Mouse (Mus musculus) forebrain, embryonic 10.5 days (tissue): ENCODE results near the gene Hikeshi. TPM values are rescaled to one million over a fixed set of nuclear protein-coding genes. Genes with fewer than 3 reads are reported as not detected.

Source experiments
- DNase-seq: peaks from one replicate; pipeline ENCODE4 v3.0.0-alpha.2; 2017; ENCODE audit warnings: low spot score; ENCODE audit errors: extremely low spot score
- H3K27ac ChIP-seq: fragments of 300-500 bp; sonication (generic); 2 replicates; pipeline ENCODE4 v1.5.1; 2016; ENCODE audit warnings: mild to moderate bottlenecking
- H3K27me3 ChIP-seq: fragments of 300-500 bp; sonication (generic); 2 replicates; pipeline ENCODE4 v1.6.1; 2016; ENCODE audit warnings: mild to moderate bottlenecking; ENCODE audit not compliant: poor library complexity, severe bottlenecking
- H3K36me3 ChIP-seq: fragments of 300-500 bp; sonication (generic); replicated peaks from 2 replicates; pipeline ENCODE4 v1.6.1; 2016; ENCODE audit warnings: mild to moderate bottlenecking, moderate library complexity
- H3K4me1 ChIP-seq: fragments of 300-500 bp; sonication (generic); 2 replicates; pipeline ENCODE4 v1.6.1; 2016
- H3K4me3 ChIP-seq: fragments of 300-500 bp; sonication (generic); 2 replicates; pipeline ENCODE4 v1.5.1; 2016; ENCODE audit warnings: mild to moderate bottlenecking, moderate library complexity
- H3K9me3 ChIP-seq: fragments of 300-500 bp; sonication (generic); 2 replicates; pipeline ENCODE4 v1.6.1; 2016; ENCODE audit warnings: mild to moderate bottlenecking, moderate library complexity
- WGBS: fragments of 180-500 bp; shearing (Covaris S2); methylation state at CpG from one replicate; pipeline ENCODE4 v1.1.7; 2016; 5-methylcytosine and 5-hydroxymethylcytosine counted together
- polyA plus RNA-seq: library from polyadenylated mRNA; unstranded; fragments of >200 nt; fragmentation: Nextera tagmentation; extraction: Ambion mirVana; gene quantifications from 2 replicates; pipeline ENCODE4 v1.2.1, GENCODE M21; 2016

Gene Hikeshi
- polyA plus RNA-seq, 1 experiment from 2014 or later = 151 TPM

GRCm38 (mm10) chr7:89957300-89957699, 16.3 kb upstream of the Hikeshi start:
- Histone ChIP-seq H3K27ac (no peak overlapping the region), H3K9me3 (no peaks in the 10 kb centered on the region), H3K36me3 (peaks cover 89% of the 10 kb centered on the region), H3K4me1 (no peaks in the 10 kb centered on the region), H3K27me3 (no peaks in the 10 kb centered on the region), H3K4me3 (no peak overlapping the region)
- WGBS = 46% methylated on average over 5 of the region's 5 CpGs
- DNase-seq = no peak

DNA sequence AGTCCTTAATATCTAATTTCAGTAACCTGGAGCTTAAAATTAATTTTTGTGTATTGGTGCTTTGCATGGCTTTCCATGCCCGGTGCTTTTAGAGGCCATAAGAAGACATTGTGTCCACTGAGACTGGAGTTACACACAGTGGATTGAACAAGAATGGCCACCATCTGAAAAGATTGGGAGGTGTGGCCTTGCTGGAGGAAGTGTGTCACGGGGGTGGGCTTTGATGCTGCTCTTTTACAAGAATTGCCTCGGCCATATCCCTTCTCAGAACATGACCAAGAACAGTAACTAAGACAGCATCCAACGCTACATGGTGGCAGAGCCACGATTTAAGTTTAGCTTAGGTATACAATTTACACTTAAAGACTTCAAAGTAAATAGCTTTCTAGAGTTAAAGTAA, 13.3 kb upstream of the Hikeshi start:
- Histone ChIP-seq H3K4me1 (no peaks in the 10 kb centered on the region), H3K27ac (no peak overlapping the region), H3K27me3 (no peaks in the 10 kb centered on the region), H3K4me3 (no peak overlapping the region), H3K9me3 (no peaks in the 10 kb centered on the region), H3K36me3 (peaks cover 60% of the 10 kb centered on the region)
- 94% methylated on average over 5 of the region's 5 CpGs for WGBS
- no peak for DNase-seq

DNA sequence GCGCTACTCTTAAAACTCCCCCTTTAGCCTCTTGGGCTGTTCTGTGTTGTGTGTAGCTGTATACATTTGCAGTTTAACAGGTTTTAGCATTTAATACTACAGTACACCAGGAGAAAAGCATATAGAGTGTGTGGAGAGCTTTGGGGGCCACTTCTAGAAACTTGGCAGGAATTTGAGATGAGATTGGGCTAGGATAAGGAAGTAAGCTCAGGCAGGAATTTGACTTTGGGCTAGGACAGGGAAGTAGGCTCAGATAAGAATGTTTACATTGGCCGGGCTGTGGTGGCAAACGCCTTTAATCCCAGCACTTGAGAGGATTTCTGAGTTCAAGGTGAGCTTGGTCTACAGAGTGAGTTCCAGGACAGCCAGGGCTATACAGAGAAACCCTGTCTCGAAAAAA, 8.4 kb upstream of the Hikeshi start:
- no peaks in the 10 kb centered on the region for H3K4me1 ChIP-seq
- no peak overlapping the region for H3K27ac ChIP-seq
- H3K27me3 ChIP-seq = no peaks in the 10 kb centered on the region
- WGBS = 87% methylated on average over 4 of the region's 4 CpGs
- peaks cover 13% of the 10 kb centered on the region for H3K36me3 ChIP-seq
- no peak overlapping the region for H3K4me3 ChIP-seq
- H3K9me3 ChIP-seq = no peaks in the 10 kb centered on the region
- DNase-seq = no peak

- WGBS = 93% methylated on average over 7 of the region's 7 CpGs
- 0 out of 2 replicates have a peak, but pooled peaks cover under 1% of the 10 kb centered on the region for H3K36me3 ChIP-seq
These were observed 7.0 kb upstream of the Hikeshi start for GRCm38 (mm10) chr7:89948026-89948425.

DNA sequence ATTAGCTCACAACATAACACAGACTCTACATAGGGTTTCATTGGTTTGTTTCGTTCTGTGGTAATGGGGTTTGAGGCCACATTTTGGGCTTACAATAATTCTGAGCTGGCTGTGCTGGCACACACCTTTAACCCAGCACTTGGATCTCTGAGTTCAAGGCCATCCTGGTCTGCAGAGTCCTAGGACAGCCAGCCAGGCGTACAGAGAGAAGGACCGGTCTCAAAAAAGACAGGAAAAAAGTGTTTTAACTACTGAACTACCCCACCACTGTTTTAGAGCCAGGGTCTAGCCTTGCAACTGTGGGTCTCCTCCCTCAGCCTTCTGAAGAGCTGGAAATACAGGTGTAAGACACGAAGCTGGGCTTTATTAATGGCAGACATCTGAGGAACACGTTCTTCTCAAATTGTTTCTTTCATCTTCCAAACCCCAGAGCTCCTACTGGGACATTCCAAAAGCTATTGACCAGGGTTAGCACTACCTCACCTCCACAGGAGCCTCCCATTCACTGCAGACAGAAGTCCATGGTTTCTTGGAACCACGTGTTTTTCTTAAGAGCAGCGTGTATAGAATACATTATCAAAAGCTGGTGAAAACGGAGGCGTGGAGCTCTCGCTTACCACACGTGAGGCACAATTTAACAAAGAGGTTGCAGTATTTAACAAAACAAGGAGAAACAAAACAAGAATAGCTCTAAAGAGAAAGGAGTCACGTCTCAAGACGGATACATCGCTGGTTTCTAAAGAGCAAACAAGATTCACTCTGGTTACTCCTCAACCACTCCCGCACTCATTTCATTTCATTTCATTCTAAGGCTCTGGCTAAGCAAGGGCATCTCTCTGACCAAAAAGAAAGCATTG, 1.3 kb downstream of the Hikeshi start:
- Histone ChIP-seq H3K4me1 (peaks cover 11% of the 10 kb centered on the region), H3K9me3 (no peaks in the 10 kb centered on the region), H3K27me3 (no peaks in the 10 kb centered on the region), H3K4me3 (peak overlapping the region; percentile 86), H3K27ac (peak overlapping the region; percentile 93), H3K36me3 (peaks cover 6% of the 10 kb centered on the region)
- WGBS = 60% methylated on average over 15 of the region's 15 CpGs
- DNase-seq = no peak

More at GRCm38 (mm10) chr7:89948026-89948425, 7.0 kb upstream of the Hikeshi start:
- H3K27ac ChIP-seq = no peak overlapping the region
- H3K4me3 ChIP-seq = no peak overlapping the region
- DNase-seq = no peak
- H3K4me1 ChIP-seq = no peaks in the 10 kb centered on the region
- no peaks in the 10 kb centered on the region for H3K27me3 ChIP-seq
- no peaks in the 10 kb centered on the region for H3K9me3 ChIP-seq

DNA sequence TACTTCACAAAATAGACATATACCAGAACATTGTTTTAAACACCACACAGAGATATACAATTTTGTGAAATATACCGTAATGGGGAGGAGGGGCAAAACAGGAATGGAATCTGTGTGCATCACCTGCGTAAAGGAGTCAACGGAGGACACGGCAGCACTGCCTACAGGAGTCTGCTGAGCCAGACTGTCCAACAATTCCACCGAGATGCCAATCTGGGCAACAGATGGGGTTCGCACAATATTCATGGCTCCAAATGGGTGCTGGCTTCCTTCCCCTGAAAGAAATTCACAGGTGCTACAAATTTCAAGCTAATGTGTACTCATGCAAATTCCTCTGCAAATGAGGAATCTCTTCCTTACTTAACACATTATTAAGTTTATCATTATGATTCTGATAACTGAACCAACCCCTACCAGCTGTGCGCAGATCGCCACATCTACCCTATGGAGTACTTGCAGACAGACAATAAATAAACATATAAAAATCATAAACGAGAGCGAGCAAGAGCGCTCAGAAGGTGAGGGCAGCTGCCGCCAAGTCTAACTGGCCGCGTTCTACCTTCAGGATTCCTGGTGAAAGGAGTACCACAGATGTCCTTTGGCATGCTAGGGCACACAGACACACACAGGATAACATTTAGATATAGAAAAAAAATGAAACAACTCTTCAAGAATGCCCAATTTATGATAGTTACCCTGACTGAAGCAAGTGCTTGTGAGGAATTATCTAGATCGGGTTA, 17.4 kb downstream of the Hikeshi start:
- Histone ChIP-seq H3K27me3 (no peaks in the 10 kb centered on the region), H3K4me1 (no peaks in the 10 kb centered on the region), H3K36me3 (peaks cover 58% of the 10 kb centered on the region), H3K27ac (no peak overlapping the region), H3K4me3 (no peak overlapping the region), H3K9me3 (no peaks in the 10 kb centered on the region)
- 97% methylated on average over 15 of the region's 15 CpGs for WGBS
- no peak for DNase-seq

- Histone ChIP-seq H3K4me3 (no peak overlapping the region), H3K27ac (no peak overlapping the region), H3K27me3 (no peaks in the 10 kb centered on the region), H3K4me1 (no peaks in the 10 kb centered on the region), H3K36me3 (peaks cover 54% of the 10 kb centered on the region), H3K9me3 (no peaks in the 10 kb centered on the region)
- DNase-seq = no peak
- WGBS = over 99% methylated on average over 4 of the region's 4 CpGs
These were observed 23.2 kb downstream of the Hikeshi start for GRCm38 (mm10) chr7:89917776-89918175.

DNA sequence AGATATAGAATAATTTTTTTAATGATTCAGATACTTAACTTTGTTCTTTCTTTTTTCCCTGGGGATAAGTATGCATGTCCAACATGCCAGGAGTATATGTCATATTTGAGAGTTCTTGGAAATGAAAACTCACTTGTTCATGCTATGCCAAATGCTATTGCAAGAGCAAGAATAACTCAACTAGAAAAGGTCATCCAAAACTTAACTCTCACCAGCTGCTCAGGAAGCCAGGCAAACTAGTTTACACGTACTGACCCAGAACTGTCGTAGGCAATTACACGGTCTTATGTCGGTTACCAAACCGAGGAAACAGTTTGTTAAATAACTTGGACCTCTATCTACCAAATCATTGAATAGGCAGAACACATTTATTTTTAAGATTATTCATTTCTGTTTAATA, 24.3 kb downstream of the Hikeshi start:
- 95% methylated on average over 5 of the region's 5 CpGs for WGBS
- Histone ChIP-seq H3K4me3 (no peak overlapping the region), H3K27ac (no peak overlapping the region), H3K27me3 (no peaks in the 10 kb centered on the region), H3K36me3 (peaks cover 46% of the 10 kb centered on the region), H3K9me3 (no peaks in the 10 kb centered on the region), H3K4me1 (no peaks in the 10 kb centered on the region)
- DNase-seq = no peak

- Histone ChIP-seq H3K9me3 (no peaks in the 10 kb centered on the region), H3K27ac (no peak overlapping the region), H3K27me3 (no peaks in the 10 kb centered on the region), H3K4me3 (no peak overlapping the region), H3K36me3 (peaks cover 30% of the 10 kb centered on the region), H3K4me1 (no peaks in the 10 kb centered on the region)
- WGBS = 93% methylated on average over 3 of the region's 3 CpGs
- no peak for DNase-seq
These were observed 27.4 kb downstream of the Hikeshi start for GRCm38 (mm10) chr7:89913432-89914158.

- DNase-seq = no peak
- Histone ChIP-seq H3K4me3 (no peak overlapping the region), H3K27me3 (no peaks in the 10 kb centered on the region), H3K27ac (no peak overlapping the region), H3K36me3 (peaks cover 22% of the 10 kb centered on the region), H3K9me3 (no peaks in the 10 kb centered on the region), H3K4me1 (0 out of 2 replicates have a peak, but pooled peaks cover 3% of the 10 kb centered on the region)
- WGBS = 90% methylated on average over 3 of the region's 3 CpGs
These were observed 28.6 kb downstream of the Hikeshi start for GRCm38 (mm10) chr7:89912356-89912755.

- Histone ChIP-seq H3K4me3 (no peak overlapping the region), H3K27ac (no peak overlapping the region), H3K27me3 (no peaks in the 10 kb centered on the region), H3K4me1 (0 out of 2 replicates have a peak, but pooled peaks cover 3% of the 10 kb centered on the region), H3K9me3 (no peaks in the 10 kb centered on the region), H3K36me3 (no peaks in the 10 kb centered on the region)
- WGBS = 83% methylated on average over 4 of the region's 4 CpGs
- DNase-seq = no peak
These were observed 31.3 kb downstream of the Hikeshi start for GRCm38 (mm10) chr7:89909711-89910110.

DNA sequence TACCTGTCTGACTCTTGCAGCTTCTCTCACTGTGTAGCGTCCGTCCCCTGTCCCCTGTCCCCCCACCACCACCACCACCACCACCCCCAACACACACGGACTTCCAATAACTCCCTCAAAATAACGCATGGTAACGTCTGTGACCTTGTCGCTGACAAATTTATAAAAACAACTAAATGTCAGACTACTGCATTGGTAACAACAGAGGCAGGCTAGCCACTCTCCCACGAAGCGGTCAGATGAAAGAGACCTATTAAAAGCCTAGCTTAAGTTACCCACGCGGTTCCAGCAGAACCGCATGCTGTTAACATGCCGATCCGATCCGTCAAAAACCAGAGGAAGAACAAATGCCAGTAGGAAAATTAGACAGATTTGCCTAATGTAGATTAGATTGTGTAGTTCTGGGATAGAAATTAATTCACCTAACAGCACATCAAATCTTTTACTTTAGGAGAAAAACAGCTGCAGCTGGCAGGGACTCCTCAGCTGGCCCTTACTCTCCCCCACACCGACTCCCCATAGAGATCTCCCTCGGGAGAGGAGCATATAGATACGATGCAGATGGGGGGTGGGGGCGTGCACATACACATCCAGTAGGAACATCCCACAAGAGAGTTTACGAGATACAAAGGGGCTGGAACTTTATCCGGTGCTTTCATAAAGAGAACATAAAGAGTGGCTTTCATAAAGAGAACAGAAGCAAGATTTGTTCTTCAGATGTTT, 31.9 kb downstream of the Hikeshi start:
- Histone ChIP-seq H3K27me3 (no peaks in the 10 kb centered on the region), H3K9me3 (no peaks in the 10 kb centered on the region), H3K36me3 (no peaks in the 10 kb centered on the region), H3K4me1 (peaks cover 3% of the 10 kb centered on the region), H3K27ac (no peak overlapping the region), H3K4me3 (no peak overlapping the region)
- 85% methylated on average over 20 of the region's 20 CpGs for WGBS
- no peak for DNase-seq
